Mouse (Mus musculus): ENCODE results near the gene Vrk1. TPM values are rescaled to one million over a fixed set of nuclear protein-coding genes. Genes with fewer than 3 reads are reported as not detected.

The Vrk1 gene
- total and polyA plus RNA-seq, 3 experiments = 87.0 to 144 (median 101) TPM

DNA sequence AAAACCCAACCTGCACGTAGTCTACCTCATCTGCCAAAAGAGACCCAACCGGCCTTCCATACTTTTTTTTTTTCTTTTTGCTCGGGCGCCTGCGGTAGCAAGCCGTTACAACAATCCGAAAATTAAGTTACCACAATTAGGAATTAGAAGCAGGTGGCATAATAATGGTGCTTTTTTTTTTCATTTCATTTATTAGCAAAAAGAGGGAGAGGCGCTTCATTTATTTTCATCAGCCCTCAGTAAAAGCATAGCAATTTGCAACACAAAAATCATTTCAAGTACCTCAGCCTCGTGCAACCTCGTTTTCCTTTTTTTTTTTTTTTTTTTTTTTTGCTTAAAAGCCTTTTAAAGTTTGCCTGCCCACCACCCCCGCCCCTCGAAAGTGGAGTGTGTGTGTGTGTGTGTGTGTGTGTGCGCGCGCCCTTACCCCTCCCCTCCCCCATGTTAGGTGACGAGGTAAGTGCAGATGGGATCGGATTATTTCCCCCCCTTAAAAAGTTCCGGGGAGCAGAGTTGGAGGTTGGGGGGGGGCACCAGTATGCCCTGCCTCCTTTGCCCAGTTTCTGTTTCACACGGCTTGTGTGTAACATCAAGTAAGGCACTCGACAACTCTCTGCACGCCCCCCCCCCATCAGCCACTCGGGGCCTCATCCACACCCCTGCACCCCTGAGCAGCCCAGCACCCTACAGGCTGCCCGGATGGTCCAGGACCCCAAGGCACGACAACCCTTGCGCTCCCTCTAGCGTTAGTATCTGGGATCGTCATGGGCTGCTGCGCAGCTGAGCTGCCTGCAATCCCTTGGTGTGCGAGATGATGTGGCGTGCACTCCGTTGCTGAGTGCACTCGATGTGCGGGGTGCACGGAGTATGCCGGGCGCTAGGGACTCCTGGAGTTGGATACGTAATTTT, 47.7 kb upstream of the Vrk1 start:
- peak; percentile 90 for DNase-seq (ENCODE audit: low read depth, low spot score)
- TF ChIP-seq CHD2 (IDR thresholded peaks at IDR 0.05; ENCODE audit: low read length) (no peak), TBP (IDR thresholded peaks at IDR 0.05; ENCODE audit: low read depth, low read length) (0 out of 2 replicates have a peak, but pooled peaks have one; percentile 8), ZNF384 (IDR thresholded peaks at IDR 0.05; ENCODE audit: low read depth, low read length) (peak; percentile 76), HCFC1 (IDR thresholded peaks at IDR 0.05; ENCODE audit: low read depth, low read length) (no peak), USF2 (IDR thresholded peaks at IDR 0.05; ENCODE audit: borderline replicate concordance in 1 of 2, insufficient read depth in 1 of 2, low read depth in 1 of 2, low read length in 2 of 2) (no peak), SIN3A (IDR thresholded peaks at IDR 0.05; ENCODE audit: low read length) (peak; percentile 25; the same call in 1 of the 2 replicates), POLR2AphosphoS2 (IDR thresholded peaks at IDR 0.05; ENCODE audit: low read length) (no peak), MAX (IDR thresholded peaks at IDR 0.05; ENCODE audit: low read length) (no peak), USF1 (IDR thresholded peaks at IDR 0.05; ENCODE audit: low read depth, low read length) (no peak), CTCF (IDR thresholded peaks at IDR 0.05 in 2 of 3, conservative IDR thresholded peaks at IDR 0.05 in 1 of 3; ENCODE audit: control insufficient read depth in 1 of 3, insufficient read depth in 1 of 3, low read depth in 2 of 3, low read length in 3 of 3, poor library complexity in 1 of 3, severe bottlenecking in 1 of 3) (peak; percentile 90 to 93 (median 92)), ZC3H11A (IDR thresholded peaks at IDR 0.05; ENCODE audit: low read depth, low read length) (peak; percentile 73), NRF1 (IDR thresholded peaks at IDR 0.05; ENCODE audit: insufficient read depth, low read depth, low read length, poor library complexity, severe bottlenecking) (peak; percentile 46; the same call in 1 of the 2 replicates), POLR2A (IDR thresholded peaks at IDR 0.05; ENCODE audit: control insufficient read depth in 1 of 2, insufficient read depth in 1 of 2, low read depth in 1 of 2, low read length in 2 of 2, poor library complexity in 1 of 2) (no peak), BHLHE40 (IDR thresholded peaks at IDR 0.05; ENCODE audit: borderline replicate concordance, low read depth, low read length) (0 out of 2 replicates have a peak, but pooled peaks have one; percentile 11), SMC3 (IDR thresholded peaks at IDR 0.05; ENCODE audit: low read depth, low read length) (peak; percentile 82), RAD21 (IDR thresholded peaks at IDR 0.05; ENCODE audit: low read depth, low read length) (peak; percentile 77)
- Histone ChIP-seq H3K4me3 (ENCODE audit: control insufficient read depth in 1 of 2, insufficient read depth in 1 of 2, low read depth in 2 of 2, low read length in 2 of 2) (peak overlapping the region; percentile 64 to 78), H3K79me2 (ENCODE audit: control insufficient read depth, insufficient read depth, low read length, poor library complexity) (no peaks in the 10 kb centered on the region), H3K36me3 (ENCODE audit: control insufficient read depth in 1 of 2, insufficient read depth in 2 of 2, low read length in 2 of 2) (no peaks in the 10 kb centered on the region; a peak in 1 of 4 replicates), H3K27ac (ENCODE audit: control insufficient read depth, low read depth, low read length) (no peak overlapping the region), H3K9ac (ENCODE audit: control insufficient read depth, low read depth, low read length, poor library complexity, severe bottlenecking) (peak overlapping the region; percentile 53), H3K9me3 (replicated peaks; ENCODE audit: insufficient read depth, low read length) (no peaks in the 10 kb centered on the region), H3K4me1 (ENCODE audit: control insufficient read depth in 1 of 2, insufficient read depth in 2 of 2, low read length in 2 of 2) (peaks cover 0 to 2% of the 10 kb centered on the region in 2 experiments; a peak in 1 of 4 replicates), H3K27me3 (ENCODE audit: control insufficient read depth in 1 of 2, insufficient read depth in 2 of 2, low read length in 2 of 2) (0 out of 4 replicates have a peak, but pooled peaks cover 0 to 1% of the 10 kb centered on the region in 2 experiments)

DNA sequence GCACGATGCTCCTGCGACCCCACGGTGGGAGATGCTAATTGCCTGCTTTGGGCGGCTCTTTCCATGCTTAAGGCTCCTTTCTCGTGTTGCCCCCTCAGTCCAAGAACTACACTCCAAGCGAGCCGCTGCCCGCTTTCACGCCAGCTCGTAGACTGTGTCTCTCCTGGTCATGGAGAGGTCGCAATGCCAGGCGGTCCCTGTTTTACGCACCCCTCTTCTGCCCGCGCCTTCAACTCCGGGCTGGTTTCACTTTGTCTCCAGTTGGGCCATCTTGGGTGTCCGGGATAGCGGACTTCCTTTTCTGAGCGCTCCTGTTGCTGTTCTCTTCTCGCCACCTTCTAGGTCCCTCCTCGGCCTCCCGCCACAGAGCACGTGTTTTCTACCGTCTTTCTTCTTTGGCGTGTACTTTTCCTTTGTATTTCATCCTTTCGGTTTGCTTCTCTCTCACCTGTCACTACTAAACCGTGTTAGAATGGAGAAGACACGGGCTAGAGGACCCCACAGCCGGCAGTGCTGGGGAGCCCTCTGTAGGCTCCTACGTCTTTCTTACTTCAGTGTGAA, 46.9 kb upstream of the Vrk1 start:
- Histone ChIP-seq H3K4me1 (ENCODE audit: control insufficient read depth in 1 of 2, insufficient read depth in 2 of 2, low read length in 2 of 2) (peaks cover 0 to 2% of the 10 kb centered on the region in 2 experiments; a peak in 1 of 4 replicates), H3K9me3 (replicated peaks; ENCODE audit: insufficient read depth, low read length) (no peaks in the 10 kb centered on the region), H3K27me3 (ENCODE audit: control insufficient read depth in 1 of 2, insufficient read depth in 2 of 2, low read length in 2 of 2) (0 out of 4 replicates have a peak, but pooled peaks cover 0 to 1% of the 10 kb centered on the region in 2 experiments), H3K36me3 (ENCODE audit: control insufficient read depth in 1 of 2, insufficient read depth in 2 of 2, low read length in 2 of 2) (no peaks in the 10 kb centered on the region; a peak in 1 of 4 replicates), H3K9ac (ENCODE audit: control insufficient read depth, low read depth, low read length, poor library complexity, severe bottlenecking) (peak overlapping the region; percentile 53), H3K4me3 (ENCODE audit: control insufficient read depth in 1 of 2, insufficient read depth in 1 of 2, low read depth in 2 of 2, low read length in 2 of 2) (peak overlapping the region; percentile 64 to 78), H3K79me2 (ENCODE audit: control insufficient read depth, insufficient read depth, low read length, poor library complexity) (no peaks in the 10 kb centered on the region), H3K27ac (ENCODE audit: control insufficient read depth, low read depth, low read length) (no peak overlapping the region)
- no peak for DNase-seq (ENCODE audit: low read depth, low spot score)
- TF ChIP-seq MAX (IDR thresholded peaks at IDR 0.05; ENCODE audit: low read length) = peak; percentile 67; the same call in 1 of the 2 replicates
- TF ChIP-seq JUND (IDR thresholded peaks at IDR 0.05; ENCODE audit: low read depth, low read length) = no peak
- TF ChIP-seq ZKSCAN1 (IDR thresholded peaks at IDR 0.05; ENCODE audit: low read depth, low read length) = no peak
- peak; percentile 12; the same call in 1 of the 2 replicates for TF ChIP-seq SIN3A (IDR thresholded peaks at IDR 0.05; ENCODE audit: low read length)
- no peak for TF ChIP-seq GABPA (IDR thresholded peaks at IDR 0.05; ENCODE audit: low read depth, low read length)
- TF ChIP-seq BHLHE40 (IDR thresholded peaks at IDR 0.05; ENCODE audit: borderline replicate concordance, low read depth, low read length) = no peak
- no peak for TF ChIP-seq TAL1 (IDR thresholded peaks at IDR 0.05; ENCODE audit: low read length)
- TF ChIP-seq POLR2AphosphoS5 (IDR thresholded peaks at IDR 0.05; ENCODE audit: borderline replicate concordance, low read depth, low read length) = no peak
- no peak for TF ChIP-seq SMC3 (IDR thresholded peaks at IDR 0.05; ENCODE audit: low read depth, low read length)
